Mouse (Mus musculus) lung, adult 2 months (tissue): Measurements from ENCODE around the gene Ostn.

ENCODE experiments used
- CTCF ChIP-seq: fragments of 200-500 bp; IDR thresholded peaks from 2 replicates; pipeline ENCODE4 v1.5.1; 2011; ENCODE audit warnings: mild to moderate bottlenecking, low read length, control low read depth; ENCODE audit not compliant: insufficient read depth
- POLR2A ChIP-seq: fragments of 200-500 bp; IDR thresholded peaks from 2 replicates; pipeline ENCODE4 v1.6.1; 2011; ENCODE audit warnings: low read depth, mild to moderate bottlenecking, control low read depth, low read length, borderline replicate concordance; ENCODE audit errors: extremely low read depth

- TF ChIP-seq POLR2A (no peak), CTCF (no peak)
Observed at GRCm38 (mm10) chr16:27399026-27399718, 91.9 kb downstream of the Ostn start.
